Mouse (Mus musculus): ENCODE data around the gene Adora2a. TPM values are rescaled to one million over a fixed set of nuclear protein-coding genes. Genes with fewer than 3 reads are reported as not detected.

Adora2a gene
- polyA plus RNA-seq, 1 experiment: 2.4 TPM

GRCm38 (mm10) chr10:75304413-75304812 is 12.3 kb upstream of the Adora2a start:
- 32% methylated on average over 6 of the region's 6 CpGs for WGBS
- DNase-seq (ENCODE audit: low read depth, low spot score): no peak

GRCm38 (mm10) chr10:75307130-75307529 is 9.5 kb upstream of the Adora2a start:
- WGBS: 96% methylated on average over 7 of the region's 7 CpGs
- DNase-seq (ENCODE audit: low read depth, low spot score): no peak

DNA sequence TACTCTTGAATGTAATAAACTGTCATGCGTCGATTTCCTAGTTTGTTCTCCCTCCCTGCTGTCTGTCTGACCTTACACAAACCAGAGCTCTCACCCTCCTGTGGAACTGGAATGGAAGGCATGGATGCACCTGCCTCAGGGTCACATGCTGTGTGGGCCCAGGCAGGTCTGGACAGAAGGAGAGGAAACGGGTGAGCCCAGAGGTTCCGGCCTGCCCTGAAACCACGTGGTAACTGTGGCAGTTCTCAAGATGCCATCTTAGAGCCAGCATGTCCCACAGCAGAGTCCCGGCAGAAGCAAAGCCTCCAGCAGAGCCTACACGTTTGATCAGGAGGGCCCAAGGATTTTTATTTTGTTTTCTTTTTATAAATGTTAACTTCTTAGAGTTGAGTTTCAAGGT is 4.3 kb upstream of the Adora2a start:
- DNase-seq (ENCODE audit: low read depth, low spot score): no peak
- WGBS: 73% methylated on average over 7 of the region's 7 CpGs

GRCm38 (mm10) chr10:75314190-75314980 is 2.3 kb upstream of the Adora2a start:
- WGBS: 48% methylated on average over 6 of the region's 6 CpGs
- no peak for DNase-seq (ENCODE audit: low read depth, low spot score)

GRCm38 (mm10) chr10:75315756-75316155 is 921 bp upstream of the Adora2a start:
- DNase-seq (ENCODE audit: low read depth, low spot score): no peak
- 66% methylated on average over 8 of the region's 8 CpGs for WGBS

DNA sequence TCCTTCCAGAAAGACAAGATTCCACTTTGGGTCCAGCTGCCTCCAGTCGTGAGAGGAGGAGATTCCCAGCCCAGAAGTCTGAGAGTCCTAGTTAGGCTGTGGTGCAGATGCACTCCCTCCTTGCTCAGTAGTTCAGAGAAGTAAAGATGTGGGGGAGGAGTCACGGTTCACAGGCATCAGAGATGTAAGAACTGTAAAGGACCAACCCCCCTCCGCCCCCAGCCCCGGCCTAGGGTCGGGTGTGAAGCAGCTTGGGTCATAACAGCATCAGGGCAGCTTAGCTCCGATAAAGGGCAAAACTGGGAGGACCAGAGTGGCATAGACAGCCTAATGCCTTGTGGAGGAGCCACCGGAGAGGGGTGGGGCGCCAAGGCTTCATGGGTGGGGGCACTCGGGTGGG is 205 bp upstream of the Adora2a start:
- DNase-seq (ENCODE audit: low read depth, low spot score): no peak
- WGBS: 8% methylated on average over 9 of the region's 9 CpGs

GRCm38 (mm10) chr10:75316908-75317761 is 458 bp downstream of the Adora2a start:
- no peak for DNase-seq (ENCODE audit: low read depth, low spot score)
- WGBS: 1% methylated on average over 81 of the region's 81 CpGs

- WGBS: 76% methylated on average over 6 of the region's 6 CpGs
- DNase-seq (ENCODE audit: low read depth, low spot score): no peak
Measured at GRCm38 (mm10) chr10:75318206-75318605, 1.5 kb downstream of the Adora2a start.

DNA sequence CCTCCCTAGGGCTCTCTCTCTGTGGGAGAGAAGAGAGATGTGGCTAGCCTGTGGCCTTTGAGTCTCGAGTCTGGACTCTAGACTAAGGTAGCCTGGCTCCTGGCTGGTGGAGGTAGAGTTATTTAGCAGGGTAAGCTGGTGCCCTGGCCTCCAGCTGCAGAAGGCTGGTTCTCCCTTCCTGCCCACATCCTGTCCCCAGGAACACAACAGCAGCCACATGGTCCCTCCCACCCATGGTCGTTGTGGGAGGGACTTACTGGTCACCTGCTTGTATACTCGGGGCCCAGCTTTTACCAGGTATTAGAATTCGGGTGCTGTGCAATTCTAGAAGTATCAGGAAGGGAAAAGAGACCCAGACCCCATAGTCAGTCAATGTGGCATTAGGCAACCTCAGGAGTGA is 3.6 kb downstream of the Adora2a start:
- 37% methylated on average over 4 of the region's 4 CpGs for WGBS
- DNase-seq (ENCODE audit: low read depth, low spot score): no peak

- DNase-seq (ENCODE audit: low read depth, low spot score): no peak
- WGBS: 71% methylated on average over 6 of the region's 6 CpGs
Measured at GRCm38 (mm10) chr10:75322966-75323365, 6.3 kb downstream of the Adora2a start.

DNA sequence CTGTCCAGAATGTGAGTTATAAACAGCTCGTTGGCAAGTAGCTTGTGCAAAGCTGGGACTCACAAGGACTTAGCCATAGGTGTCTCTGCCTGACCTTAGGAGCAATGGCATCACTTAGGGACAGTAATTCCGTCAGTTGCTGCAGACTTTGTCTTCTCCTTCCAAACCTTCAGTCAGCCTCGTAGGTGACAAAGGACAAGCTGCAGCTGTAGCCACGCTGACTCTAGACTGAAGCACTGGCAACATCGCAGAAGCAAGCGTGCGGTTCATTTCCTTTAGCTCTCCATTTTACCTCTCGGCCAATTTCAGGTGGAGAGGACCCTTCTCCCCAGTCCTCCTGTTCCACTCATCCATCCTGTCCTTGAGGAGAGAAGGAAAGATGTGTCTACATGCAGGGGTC is 7.3 kb downstream of the Adora2a start:
- DNase-seq (ENCODE audit: low read depth, low spot score): no peak
- WGBS: 81% methylated on average over 8 of the region's 8 CpGs

- WGBS: 72% methylated on average over 10 of the region's 10 CpGs
- no peak for DNase-seq (ENCODE audit: low read depth, low spot score)
Measured at GRCm38 (mm10) chr10:75324391-75324790, 7.7 kb downstream of the Adora2a start.

DNA sequence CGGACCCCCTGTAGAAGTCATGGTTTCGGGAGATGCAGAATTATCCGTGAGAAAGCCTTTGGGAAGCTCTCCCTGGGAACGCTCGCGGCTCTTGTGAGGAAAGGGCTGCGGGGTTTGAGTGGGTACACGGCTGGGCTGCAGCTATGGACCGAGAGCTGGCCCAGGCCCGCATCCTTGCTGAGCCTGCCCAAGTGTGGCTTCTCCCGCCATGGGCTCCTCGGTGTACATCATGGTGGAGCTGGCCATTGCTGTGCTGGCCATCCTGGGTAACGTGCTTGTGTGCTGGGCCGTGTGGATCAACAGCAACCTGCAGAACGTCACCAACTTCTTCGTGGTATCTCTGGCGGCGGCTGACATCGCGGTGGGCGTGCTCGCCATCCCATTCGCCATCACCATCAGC is 9.1 kb downstream of the Adora2a start:
- DNase-seq (ENCODE audit: low read depth, low spot score): no peak
- WGBS: 94% methylated on average over 23 of the region's 23 CpGs

DNA sequence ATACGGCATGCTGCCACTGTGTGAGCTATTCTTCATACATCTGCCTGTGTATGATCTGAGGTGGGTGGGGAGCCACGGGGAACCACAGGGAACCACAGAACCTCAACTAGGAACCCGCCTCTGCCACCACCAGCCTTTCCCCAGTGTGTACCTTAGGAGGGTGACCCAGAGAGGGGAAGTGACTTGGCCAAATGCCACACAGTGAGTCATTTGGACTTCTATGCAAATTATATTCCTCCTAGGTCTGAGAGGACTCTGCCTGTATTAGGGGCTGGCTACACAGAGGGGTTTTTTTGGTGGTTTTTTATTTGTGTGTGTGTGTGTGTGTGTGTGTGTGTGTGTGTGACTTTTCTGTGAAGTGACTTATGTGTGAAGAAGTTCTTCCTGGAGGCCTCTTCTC is 9.9 kb downstream of the Adora2a start:
- no peak for DNase-seq (ENCODE audit: low read depth, low spot score)
- WGBS: 23% methylated on average over 3 of the region's 3 CpGs

DNA sequence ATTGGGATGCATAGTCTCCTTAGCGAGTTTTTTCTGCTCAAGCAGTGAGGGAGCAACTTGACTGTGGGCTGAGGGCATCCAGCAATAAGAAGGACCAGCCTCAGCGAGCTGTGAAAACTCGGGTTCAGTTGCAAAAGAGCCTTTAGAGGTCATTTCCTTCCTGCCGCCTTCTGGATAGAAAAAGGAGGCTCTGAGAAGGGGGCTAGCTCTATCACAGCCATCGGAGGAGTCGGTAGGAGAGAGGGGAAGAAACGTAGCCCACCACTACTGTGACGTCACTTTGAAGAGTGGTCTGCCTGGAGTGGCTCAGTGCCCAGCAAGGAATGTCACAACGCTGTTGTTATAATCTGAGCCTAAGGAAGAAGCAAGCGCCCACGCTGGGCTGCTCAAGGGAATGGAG is 10.4 kb downstream of the Adora2a start:
- 74% methylated on average over 11 of the region's 11 CpGs for WGBS

DNA sequence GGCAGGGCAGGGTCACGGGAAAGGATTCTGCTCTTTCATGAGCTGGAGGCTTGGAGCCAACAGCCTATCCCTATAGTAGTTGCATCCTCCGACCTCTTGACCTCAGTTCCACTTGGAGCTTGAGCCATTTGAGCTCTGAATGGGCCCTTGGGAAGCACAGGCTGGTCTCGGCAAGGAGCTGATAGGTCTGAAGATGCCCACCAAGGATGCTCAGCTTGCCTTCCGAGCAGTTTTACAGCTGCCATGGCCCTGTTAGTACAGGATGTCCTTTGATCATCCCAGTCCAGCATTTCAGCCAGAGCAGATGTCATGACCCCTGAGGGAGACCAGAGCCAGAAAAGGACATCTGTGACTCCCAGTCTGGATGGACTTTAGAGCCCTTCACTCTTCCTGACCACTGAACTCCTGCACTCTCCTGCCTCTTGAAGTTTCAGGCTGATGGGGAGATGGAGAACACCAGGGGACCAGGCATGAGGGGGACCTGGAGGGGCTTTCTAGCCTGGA is 11.6 kb downstream of the Adora2a start:
- DNase-seq (ENCODE audit: low read depth, low spot score): no peak
- WGBS: 72% methylated on average over 4 of the region's 4 CpGs

More for the DNA sequence above, 10.4 kb downstream of the Adora2a start:
- DNase-seq (ENCODE audit: low read depth, low spot score): no peak

DNA sequence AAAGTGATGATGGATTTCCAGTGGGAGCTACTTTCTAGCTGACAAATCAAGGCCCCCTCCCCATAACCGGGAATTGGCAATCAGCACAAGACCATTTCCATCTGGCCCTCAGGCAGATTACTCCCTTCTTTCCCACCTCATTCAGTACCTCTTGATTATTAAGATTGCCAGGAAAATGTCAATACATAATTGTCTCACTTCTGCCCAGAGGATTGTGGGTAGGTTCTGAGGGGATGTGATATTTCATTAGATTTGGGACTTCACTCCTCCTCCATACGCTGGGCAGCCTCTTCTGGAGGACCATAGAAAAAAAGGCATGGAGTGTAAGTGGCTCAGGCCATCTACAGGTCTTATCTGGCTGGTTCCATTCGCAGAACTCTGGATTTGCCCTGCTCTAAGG is 15.6 kb downstream of the Adora2a start:
- 87% methylated on average over 3 of the region's 3 CpGs for WGBS
- no peak for DNase-seq (ENCODE audit: low read depth, low spot score)

- 88% methylated on average over 23 of the region's 23 CpGs for WGBS
- no peak for DNase-seq (ENCODE audit: low read depth, low spot score)
Measured at GRCm38 (mm10) chr10:75333176-75333776, 16.6 kb downstream of the Adora2a start.

GRCm38 (mm10) chr10:75334175-75334574 is 17.5 kb downstream of the Adora2a start:
- WGBS: 49% methylated on average over 7 of the region's 7 CpGs
- no peak for DNase-seq (ENCODE audit: low read depth, low spot score)

GRCm38 (mm10) chr10:75335075-75335474 is 18.4 kb downstream of the Adora2a start:
- 83% methylated on average over 6 of the region's 6 CpGs for WGBS
- DNase-seq (ENCODE audit: low read depth, low spot score): no peak
